Mouse (Mus musculus): ENCODE data around the gene Atp5f1.

- TF ChIP-seq CTCF (IDR thresholded peaks at IDR 0.05; ENCODE audit: insufficient read depth, low read length) (no peak), POLR2A (IDR thresholded peaks at IDR 0.05; ENCODE audit: borderline replicate concordance, extremely low read depth, low read depth, low read length) (no peak)
These were observed 31.1 kb downstream of the Atp5f1 start for GRCm38 (mm10) chr3:105928781-105929180.
